Mouse (Mus musculus) adrenal gland, adult 2 months (tissue): ENCODE measurements at regions not wholly inside any gene's neighbourhood (a gene's known extent, or its start where the extent isn't known, plus 50 kb on each side); places are given as distances from the start of the nearest gene placed in this dataset.
"Not testable (repeated sequence)": the region's sequence is repeated elsewhere in the genome, so short reads cannot be mapped to it uniquely, and the experiment has no call there.

ENCODE experiments used
- DNase-seq: peaks from one replicate; pipeline ENCODE4 v3.0.0; 2021

DNA sequence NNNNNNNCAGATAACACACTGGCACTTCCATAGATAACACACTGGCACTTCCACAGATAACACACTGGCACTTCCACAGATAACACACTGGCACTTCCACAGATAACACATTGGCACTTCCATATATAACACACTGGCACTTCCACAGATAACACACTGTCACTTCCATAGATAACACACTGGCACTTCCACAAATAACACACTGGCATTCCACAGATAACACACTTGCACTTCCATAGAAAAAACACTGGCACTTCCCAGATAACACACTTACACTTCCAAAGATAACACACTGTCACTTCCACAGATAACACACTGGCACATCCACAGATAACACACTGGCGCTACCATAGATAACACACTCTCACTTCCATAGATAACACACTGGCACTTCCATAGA lies 105.7 kb upstream of the Afdn start:
- not testable (repeated sequence) for DNase-seq

GRCm38 (mm10) chr17:13656065-13656464 lies 104.3 kb upstream of the Afdn start:
- no peak for DNase-seq

- peak; percentile 29 for DNase-seq
Observed at GRCm38 (mm10) chr17:13656485-13657181, 103.7 kb upstream of the Afdn start.

- DNase-seq = no peak
Observed at GRCm38 (mm10) chr17:13657182-13657562, 103.2 kb upstream of the Afdn start.

DNA sequence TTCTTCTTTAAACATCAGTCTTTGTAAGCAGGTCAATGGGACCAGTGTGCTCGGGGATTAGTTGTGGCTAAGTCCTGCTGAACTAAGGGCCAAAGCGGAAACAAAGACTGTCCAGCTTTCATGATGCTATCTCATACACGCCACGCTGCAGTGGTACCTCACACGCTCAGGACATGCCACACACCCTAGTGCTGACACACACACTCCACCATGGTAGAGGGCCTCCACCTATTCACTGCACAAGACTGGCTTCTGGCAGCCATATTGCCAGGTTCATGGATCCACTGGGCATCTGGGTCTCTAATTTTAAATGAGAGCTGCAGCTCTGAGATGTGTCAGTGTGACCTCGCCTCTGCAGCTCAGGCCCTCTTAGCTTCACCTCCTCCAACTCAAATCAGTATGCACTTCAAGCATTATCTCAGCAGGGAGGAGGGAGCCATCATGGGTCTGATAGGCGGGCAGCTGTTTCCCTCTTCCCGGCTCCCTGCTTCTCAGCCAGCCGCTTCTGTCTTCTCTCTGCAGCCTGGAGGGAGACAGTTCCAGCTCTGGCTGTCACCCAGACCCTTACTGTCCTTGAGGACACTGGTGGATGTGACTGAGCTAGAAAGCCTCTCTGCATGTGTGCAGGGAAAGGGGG lies 102.6 kb upstream of the Afdn start:
- DNase-seq = no peak

- DNase-seq = no peak
Observed at GRCm38 (mm10) chr17:13658321-13658978, 101.9 kb upstream of the Afdn start.

GRCm38 (mm10) chr17:13659103-13659502 lies 101.2 kb upstream of the Afdn start:
- peak; percentile 34 for DNase-seq

- DNase-seq = no peak
Observed at GRCm38 (mm10) chr17:13659943-13660342, 100.4 kb upstream of the Afdn start.

DNA sequence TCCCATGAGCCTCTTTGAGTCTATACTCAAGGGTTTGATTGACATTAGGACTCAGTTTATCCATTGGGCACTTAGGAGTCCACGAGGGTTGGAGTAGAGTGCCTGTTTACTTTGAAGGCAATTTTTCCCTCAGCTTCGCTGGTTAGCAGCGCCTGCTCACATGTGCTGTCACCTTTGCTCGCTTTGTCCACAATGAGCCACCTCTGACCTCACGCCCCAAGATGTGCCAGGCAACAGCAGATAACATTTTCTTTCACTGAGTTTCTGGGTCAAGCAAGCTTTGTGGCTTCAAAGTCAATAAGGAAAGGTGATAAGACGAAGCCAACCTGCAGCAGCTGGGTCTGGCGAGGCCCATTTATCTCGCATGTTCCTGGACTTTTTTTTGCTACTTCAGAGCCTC lies 99.3 kb upstream of the Afdn start:
- DNase-seq = no peak

- DNase-seq = no peak
Observed at GRCm38 (mm10) chr17:13662152-13662551, 98.2 kb upstream of the Afdn start.
